In the genomic region with DNA sequence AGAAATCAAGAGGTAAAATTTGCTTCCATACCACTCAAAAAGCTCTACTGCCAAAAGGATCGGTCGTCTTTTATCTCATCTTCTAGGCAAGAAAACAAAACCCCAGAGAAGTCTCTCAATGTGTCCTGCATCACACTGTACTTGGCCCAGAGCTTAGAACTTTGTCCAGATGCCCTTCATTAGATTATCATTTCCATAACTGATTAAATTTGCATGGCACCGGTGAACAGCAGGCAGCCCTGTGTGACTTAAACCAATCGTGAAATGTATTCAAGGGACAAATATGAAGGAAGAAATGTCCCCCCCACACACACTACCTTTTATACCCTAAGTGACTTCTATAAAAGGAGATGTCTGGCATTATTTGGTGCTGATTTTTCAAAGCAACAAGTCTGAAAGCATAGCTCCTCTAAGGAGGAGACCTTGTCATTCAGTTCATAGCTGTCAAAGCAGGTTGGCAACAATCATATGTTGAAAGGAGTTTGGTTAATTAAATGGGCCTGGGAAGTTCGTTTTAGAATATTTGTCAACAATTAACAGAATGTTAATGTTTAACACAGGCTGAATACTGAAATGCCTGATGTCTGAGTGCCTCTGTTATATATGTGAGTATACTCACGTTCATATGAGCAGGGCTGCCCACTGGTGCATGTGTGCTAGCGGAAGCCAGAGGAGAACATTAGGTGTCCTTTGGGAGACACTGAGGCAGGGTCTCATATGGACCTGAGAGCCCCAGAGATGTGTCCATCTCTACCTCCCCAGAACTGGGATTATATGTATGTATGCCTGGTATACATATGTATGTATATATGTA, we compare ENCODE assay signal across 22 mouse cellular contexts.
DNase-seq lines count a peak whose midpoint lies in the region; ATAC-seq and TF ChIP-seq lines count a peak whose summit lies in the region.
"Had no signal": no experiment of that assay in that cellular context is flagged by ENCODE, and none has a peak within 500 bp of the region (broad histone marks: within the 10 kb centered on the region; RNA-seq: fewer than 3 reads in every experiment).

No protein-coding gene starts in this region.

- peak; percentile 52 for DNase-seq in kidney, adult 11 months
- no peak for DNase-seq in kidney, postnatal 10 days
- peak; percentile 27 for DNase-seq in kidney, postnatal 14 days
- DNase-seq in thymus, postnatal 0 days (ENCODE audit: low spot score): no peak
- no peak for DNase-seq in limb, embryonic 10.5 days (ENCODE audit: low spot score)
- DNase-seq: adrenal gland, adult 8-10 months; adrenal gland, postnatal 36 days; cerebellum, adult 2 months; cerebellum, postnatal 14 days; embryo, embryonic 11 days; gastrocnemius, postnatal 10 days; heart, adult 2 months; heart, postnatal 14 days had no signal

- H3K9ac ChIP-seq in midbrain, embryonic 16.5 days (ENCODE audit: low read depth, low read length): no peak overlapping the region
- no peak overlapping the region for H3K9ac ChIP-seq in midbrain, embryonic 15.5 days
- H3K9ac ChIP-seq: embryonic facial prominence, embryonic 15.5 days; forebrain, embryonic 15.5 days; heart, embryonic 15.5 days; hindbrain, embryonic 15.5 days had no signal

- no peak overlapping the region for H3K4me2 ChIP-seq in midbrain, embryonic 16.5 days (ENCODE audit: low read length)
- H3K4me2 ChIP-seq in midbrain, embryonic 15.5 days: no peak overlapping the region
- H3K4me2 ChIP-seq: embryonic facial prominence, embryonic 15.5 days; forebrain, embryonic 15.5 days; heart, embryonic 11.5 days; heart, embryonic 15.5 days; hindbrain, embryonic 15.5 days had no signal

- no peaks in the 10 kb centered on the region for H3K27me3 ChIP-seq in midbrain, embryonic 16.5 days (ENCODE audit: control insufficient read depth, insufficient read depth, low read depth, low read length)
- no peaks in the 10 kb centered on the region for H3K27me3 ChIP-seq in midbrain, embryonic 15.5 days (replicated peaks)
- no peaks in the 10 kb centered on the region; the same call in 1 of the 2 replicates for H3K27me3 ChIP-seq in limb, embryonic 10.5 days (ENCODE audit: low read depth, poor library complexity, severe bottlenecking)
- H3K27me3 ChIP-seq: CH12.LX; embryonic facial prominence, embryonic 15.5 days; forebrain, embryonic 15.5 days; heart, embryonic 15.5 days; hindbrain, embryonic 15.5 days had no signal

- no peak overlapping the region for H3K27ac ChIP-seq in midbrain, embryonic 16.5 days (ENCODE audit: low read length)
- H3K27ac ChIP-seq in midbrain, embryonic 15.5 days: no peak overlapping the region
- H3K27ac ChIP-seq in embryonic fibroblast, embryonic 13.5 days (ENCODE audit: insufficient read depth, low read length): peak overlapping the region; percentile 42; the same call in 1 of the 2 replicates
- no peak overlapping the region for H3K27ac ChIP-seq in limb, embryonic 10.5 days
- H3K27ac ChIP-seq: embryonic facial prominence, embryonic 15.5 days; forebrain, embryonic 15.5 days; heart, adult 2 months; heart, embryonic 15.5 days; hindbrain, embryonic 15.5 days had no signal

- H3K9me3 ChIP-seq in midbrain, embryonic 16.5 days (replicated peaks; ENCODE audit: control insufficient read depth, low read length, poor library complexity, severe bottlenecking): no peaks in the 10 kb centered on the region
- no peaks in the 10 kb centered on the region for H3K9me3 ChIP-seq in midbrain, embryonic 15.5 days
- no peaks in the 10 kb centered on the region for H3K9me3 ChIP-seq in limb, embryonic 10.5 days (replicated peaks)
- H3K9me3 ChIP-seq: embryonic facial prominence, embryonic 15.5 days; forebrain, embryonic 15.5 days; heart, embryonic 15.5 days; hindbrain, embryonic 15.5 days had no signal

- TF ChIP-seq CTCF in embryonic fibroblast, embryonic 13.5 days (IDR thresholded peaks at IDR 0.05; ENCODE audit: borderline replicate concordance, insufficient read depth, low read length): no peak

- H3K4me3 ChIP-seq in midbrain, embryonic 16.5 days (ENCODE audit: low read depth, low read length): no peak overlapping the region
- no peak overlapping the region for H3K4me3 ChIP-seq in midbrain, embryonic 15.5 days
- H3K4me3 ChIP-seq in embryonic fibroblast, embryonic 13.5 days (ENCODE audit: insufficient read depth, low read length): no peak overlapping the region
- no peak overlapping the region for H3K4me3 ChIP-seq in limb, embryonic 10.5 days
- H3K4me3 ChIP-seq: embryonic facial prominence, embryonic 15.5 days; forebrain, embryonic 15.5 days; heart, adult 2 months; heart, embryonic 15.5 days; hindbrain, embryonic 15.5 days had no signal

- H3K36me3 ChIP-seq in midbrain, embryonic 16.5 days (ENCODE audit: control insufficient read depth, insufficient read depth, low read length): no peaks in the 10 kb centered on the region
- no peaks in the 10 kb centered on the region for H3K36me3 ChIP-seq in midbrain, embryonic 15.5 days (replicated peaks)
- H3K36me3 ChIP-seq in limb, embryonic 10.5 days: no peaks in the 10 kb centered on the region
- H3K36me3 ChIP-seq: embryonic facial prominence, embryonic 15.5 days; forebrain, embryonic 15.5 days; heart, embryonic 15.5 days; hindbrain, embryonic 15.5 days had no signal

- ATAC-seq in midbrain, embryonic 16.5 days: 0 out of 2 replicates have a peak, but pooled peaks have one; percentile 22
- ATAC-seq in midbrain, embryonic 15.5 days (replicated peaks): no peak
- ATAC-seq: forebrain, embryonic 15.5 days had no signal

- H3K4me1 ChIP-seq in midbrain, embryonic 16.5 days (ENCODE audit: control insufficient read depth, insufficient read depth, low read length): peaks cover 3% of the 10 kb centered on the region; the same call in 1 of the 2 replicates
- 0 out of 2 replicates have a peak, but pooled peaks cover 2% of the 10 kb centered on the region for H3K4me1 ChIP-seq in midbrain, embryonic 15.5 days
- H3K4me1 ChIP-seq in embryonic fibroblast, embryonic 13.5 days (ENCODE audit: control insufficient read depth, insufficient read depth, low read length): peaks cover 12% of the 10 kb centered on the region
- H3K4me1 ChIP-seq in limb, embryonic 10.5 days: peaks cover 37% of the 10 kb centered on the region
- H3K4me1 ChIP-seq: heart, embryonic 15.5 days had no signal

- 80% methylated on average over 7 of the region's 7 CpGs for WGBS in midbrain, embryonic 16.5 days
- WGBS in midbrain, embryonic 15.5 days: 72% methylated on average over 7 of the region's 7 CpGs
- 92% methylated on average over 7 of the region's 7 CpGs for WGBS in limb, embryonic 10.5 days

- TF ChIP-seq POLR2A in embryonic fibroblast, embryonic 13.5 days (IDR thresholded peaks at IDR 0.05; ENCODE audit: low read depth, low read length): no peak

Comparison
In these comparisons a context has a peak if more than half of its experiments do, and no peak if none do; other contexts are left out.
1. DNase-seq: peak in kidney, adult 11 months (single experiment) and kidney, postnatal 14 days (single experiment); none in kidney, postnatal 10 days (single experiment), thymus, postnatal 0 days (single experiment) and limb, embryonic 10.5 days (single experiment).